Mouse (Mus musculus): ENCODE measurements around the gene Gramd4. TPM values are rescaled to one million over a fixed set of nuclear protein-coding genes. Genes with fewer than 3 reads are reported as not detected.

Gene Gramd4
- total and polyA plus RNA-seq, 3 experiments = 10.5 to 19.5 (median 13.8) TPM

DNA sequence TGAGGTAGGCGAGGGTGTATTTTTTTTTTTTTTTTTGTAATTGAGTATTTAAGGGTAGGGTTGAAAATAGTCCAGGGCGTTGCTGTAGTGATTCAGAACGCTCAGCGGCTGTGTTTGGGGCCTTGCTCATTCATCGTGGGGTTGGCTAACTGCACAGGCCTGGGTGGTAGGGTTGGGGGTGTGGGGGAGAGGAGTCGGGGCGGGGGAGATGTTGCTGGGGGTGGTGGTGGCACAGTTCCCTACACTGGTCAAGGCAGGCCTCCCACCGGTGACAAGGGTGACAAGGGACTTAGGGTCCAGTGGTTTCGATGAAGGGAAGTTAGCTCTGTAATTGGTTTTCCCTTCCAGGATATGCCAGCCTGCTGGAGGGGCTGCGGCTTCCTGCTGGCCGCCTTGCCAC lies 12.9 kb downstream of the Gramd4 start:
- DNase-seq = no peak

DNA sequence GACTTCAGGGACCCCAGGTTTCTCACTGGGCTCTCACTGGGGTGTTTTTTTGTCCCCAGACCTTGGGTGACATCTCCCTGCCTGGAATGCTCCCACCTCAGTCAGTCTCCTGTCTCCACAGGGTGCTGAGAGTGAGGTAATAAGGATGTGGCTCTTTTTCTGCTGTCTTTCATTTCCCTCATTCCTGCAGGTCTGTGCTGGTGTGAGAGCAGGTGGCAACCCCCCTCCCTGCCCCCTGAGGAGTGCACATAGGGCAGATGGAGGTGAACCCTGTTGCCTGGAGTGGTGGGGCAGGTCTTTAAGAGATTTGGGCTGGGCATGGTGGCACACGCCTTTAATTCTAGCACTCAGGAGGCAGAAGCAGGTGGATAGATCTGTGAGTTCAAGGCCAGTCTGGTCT lies 13.7 kb downstream of the Gramd4 start:
- no peak for DNase-seq

DNA sequence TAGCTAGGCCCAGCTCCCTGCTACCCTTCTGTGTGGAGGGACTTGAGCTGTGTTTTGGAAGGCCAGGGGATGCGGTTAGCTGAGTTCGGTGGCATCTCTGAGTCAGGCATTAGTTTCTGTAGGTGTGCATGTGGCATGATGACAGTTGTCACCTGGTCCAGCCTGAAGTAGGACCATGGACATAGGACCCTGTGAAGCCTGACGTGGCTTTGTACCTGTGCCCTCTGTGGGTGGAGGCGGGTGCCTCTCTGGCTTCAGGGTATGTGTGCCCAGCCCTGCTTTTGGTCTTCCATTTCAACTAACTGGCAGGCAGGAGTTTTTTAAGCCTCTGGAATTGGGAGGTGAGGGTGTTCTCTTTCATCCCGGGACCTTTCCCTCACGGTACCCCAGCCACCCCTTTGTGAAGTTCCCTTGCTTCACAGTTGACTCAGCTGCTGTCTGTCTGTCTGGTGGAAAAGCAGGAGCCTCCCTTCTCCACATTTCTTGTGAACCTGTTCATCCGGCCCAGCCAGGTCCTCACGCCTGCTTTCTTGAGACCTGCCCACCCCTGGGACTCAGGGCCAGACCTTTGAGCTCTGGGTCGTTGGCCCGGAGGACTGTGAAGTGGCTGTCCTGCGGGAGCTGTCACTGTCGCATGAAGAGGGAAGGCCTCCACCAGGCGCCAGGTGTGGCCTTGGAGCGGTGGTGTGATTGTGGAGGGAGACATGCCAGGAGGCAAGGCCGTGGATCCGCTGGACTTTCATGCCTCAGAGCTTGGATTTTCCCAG lies 16.9 kb downstream of the Gramd4 start:
- DNase-seq = peak; percentile 54

DNA sequence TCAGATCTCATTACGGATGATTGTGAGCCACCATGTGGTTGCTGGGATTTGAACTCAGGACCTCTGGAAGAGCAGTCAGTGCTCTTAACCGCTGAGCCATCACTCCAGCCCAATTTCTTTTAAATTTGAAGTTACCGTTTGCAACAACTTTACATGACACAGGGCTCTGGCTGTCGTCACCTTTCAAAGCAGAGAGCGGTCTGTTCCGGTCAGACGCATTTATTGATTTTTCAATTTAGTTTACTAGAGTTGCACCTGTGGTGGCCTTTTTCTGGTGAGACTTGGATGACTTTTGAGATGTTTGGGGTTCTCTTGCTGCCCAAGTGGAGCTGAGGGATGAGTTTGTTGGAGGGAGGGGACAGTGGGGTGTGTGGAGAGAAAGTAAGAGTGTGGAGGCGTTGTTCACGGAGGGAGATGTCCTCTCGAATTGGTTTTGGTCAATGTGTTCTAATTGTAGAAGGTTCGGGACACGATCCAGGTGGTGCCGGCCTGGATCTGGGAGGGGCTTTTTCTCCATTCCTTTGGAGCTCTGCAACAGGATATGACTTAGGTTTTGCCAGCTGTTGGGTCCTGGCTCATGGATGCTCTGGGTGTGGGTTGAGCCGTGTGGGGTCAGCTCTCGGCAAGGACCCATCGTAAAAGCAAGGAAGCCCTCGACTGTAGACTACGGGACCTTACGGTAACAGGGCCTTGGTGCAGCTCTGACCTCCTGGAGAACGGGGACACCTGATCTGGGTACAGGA lies 18.0 kb downstream of the Gramd4 start:
- no peak for DNase-seq

DNA sequence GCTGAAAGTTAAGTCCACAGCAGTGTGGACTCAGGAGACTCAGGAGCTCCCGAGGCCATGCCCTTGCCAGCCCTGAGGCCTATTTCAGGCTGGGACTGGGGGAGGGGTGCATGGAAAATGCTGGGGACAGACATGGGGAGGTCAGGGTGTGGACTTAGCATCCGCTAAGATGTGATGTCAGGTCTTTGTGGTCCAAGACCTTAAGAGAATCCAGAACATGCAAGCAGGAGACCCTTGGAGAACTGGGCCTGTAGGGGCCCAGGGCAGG lies 18.5 kb downstream of the Gramd4 start:
- DNase-seq = no peak

DNA sequence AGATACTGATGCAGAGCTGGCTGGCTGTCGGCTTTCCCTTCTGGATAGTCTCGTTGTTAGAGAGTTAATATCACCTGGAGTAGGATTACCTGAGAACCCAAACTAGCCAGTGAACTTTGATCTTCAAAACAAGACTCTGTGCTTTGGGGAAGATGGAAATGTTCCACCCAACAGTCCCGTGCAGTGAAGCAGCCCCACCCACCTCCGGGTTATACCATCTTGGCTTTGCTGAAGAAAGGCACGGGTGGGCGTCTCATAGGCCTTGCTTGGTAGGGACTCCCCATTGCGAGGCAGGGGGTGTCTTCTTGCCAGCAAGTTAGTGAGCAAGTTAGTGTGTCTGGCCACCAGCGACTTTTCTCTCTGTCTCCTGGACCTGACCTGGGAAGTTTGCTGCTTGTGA lies 18.9 kb downstream of the Gramd4 start:
- no peak for DNase-seq

DNA sequence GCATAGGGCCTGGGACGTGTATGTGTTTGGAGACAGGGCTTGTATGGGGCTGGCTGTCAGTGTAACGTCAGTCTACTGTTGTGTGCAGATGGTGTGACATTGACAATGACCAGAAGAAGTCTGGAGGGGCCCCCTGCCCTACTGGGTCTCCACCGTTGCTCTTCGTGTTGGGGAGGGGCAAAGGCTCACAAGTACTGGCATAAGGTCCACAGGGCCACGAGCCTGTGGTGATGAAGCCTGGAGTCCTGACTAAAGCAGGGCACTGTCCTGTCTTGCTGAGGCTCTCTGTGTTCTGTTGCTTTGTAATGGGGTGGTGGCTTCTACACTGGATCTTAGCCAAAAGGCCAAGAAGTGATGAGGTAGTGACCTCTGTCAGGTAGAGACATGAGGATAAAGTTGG lies 20.4 kb downstream of the Gramd4 start:
- no peak for DNase-seq

DNA sequence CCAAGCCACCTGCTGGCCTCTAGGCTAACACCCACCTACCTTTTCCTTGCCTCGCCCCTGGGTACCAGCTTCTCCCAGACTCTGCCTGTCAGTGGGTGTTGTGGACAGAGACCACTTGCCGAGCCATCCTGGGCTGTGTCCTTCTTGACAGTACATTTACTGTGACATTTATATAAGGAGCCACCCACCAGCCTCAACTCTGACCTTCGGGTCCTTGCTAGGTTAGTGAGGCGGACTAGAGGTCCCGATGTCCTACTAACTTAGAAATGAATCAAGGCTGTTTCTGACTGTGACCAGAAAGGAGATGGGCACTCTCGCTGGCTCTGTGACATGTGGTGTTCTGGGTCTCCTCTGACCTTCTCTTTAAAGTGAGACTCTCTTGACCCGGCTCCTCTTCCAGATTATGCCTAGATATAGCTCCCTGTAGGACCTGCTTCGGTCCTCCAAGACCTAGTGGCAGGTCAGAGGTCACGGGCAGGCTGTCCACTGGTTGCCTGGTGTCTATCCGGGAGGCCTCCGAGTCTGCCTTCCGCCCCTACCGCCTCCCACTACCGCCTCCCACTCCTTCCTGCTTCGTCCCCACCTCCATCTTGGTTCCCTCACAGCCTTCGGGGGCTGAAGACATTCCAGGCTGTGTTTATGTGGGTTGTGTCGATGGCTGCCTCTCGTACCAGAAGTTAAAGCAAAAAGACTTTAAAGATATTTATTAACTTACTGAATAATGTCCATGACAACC lies 21.2 kb downstream of the Gramd4 start:
- peak; percentile 37 for DNase-seq

DNA sequence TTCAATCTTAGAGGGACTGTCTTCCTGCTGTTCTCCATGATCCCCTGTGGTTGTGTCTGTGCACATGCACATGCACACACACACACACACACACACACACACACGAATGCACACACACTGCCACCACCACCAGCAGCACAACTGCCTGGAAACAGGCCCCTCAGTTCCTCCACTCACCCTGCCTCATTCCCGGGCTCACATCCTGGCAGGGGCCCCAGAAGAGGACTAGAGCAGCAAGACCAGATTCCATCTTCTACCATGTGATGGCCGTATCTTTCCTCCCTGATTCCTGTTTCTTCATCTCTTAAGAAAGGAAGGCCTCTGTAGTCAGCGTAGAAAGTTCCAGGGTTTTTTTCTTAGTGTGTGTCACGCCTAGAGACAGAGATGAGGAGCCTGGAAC lies 22.0 kb downstream of the Gramd4 start:
- DNase-seq = no peak

DNA sequence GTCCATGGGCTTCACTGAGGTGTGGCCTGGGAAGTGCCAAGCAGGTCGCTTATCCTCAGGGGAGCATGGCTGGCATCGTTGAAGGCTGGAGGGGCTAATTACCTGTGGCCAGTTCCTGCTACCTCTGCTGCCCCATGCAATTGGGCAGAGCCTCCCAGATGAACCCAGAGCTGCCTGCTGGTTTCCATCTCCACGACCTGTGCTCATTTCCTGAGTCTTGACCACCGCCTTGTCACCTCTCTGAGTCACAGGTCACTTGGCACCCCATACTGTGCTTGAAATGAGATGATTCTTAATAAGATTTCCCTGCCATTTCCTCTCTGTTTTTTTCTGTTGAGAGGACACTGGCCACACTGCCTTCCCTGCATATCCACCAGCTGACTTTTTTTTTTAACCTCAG lies 22.4 kb downstream of the Gramd4 start:
- DNase-seq = peak; percentile 70

DNA sequence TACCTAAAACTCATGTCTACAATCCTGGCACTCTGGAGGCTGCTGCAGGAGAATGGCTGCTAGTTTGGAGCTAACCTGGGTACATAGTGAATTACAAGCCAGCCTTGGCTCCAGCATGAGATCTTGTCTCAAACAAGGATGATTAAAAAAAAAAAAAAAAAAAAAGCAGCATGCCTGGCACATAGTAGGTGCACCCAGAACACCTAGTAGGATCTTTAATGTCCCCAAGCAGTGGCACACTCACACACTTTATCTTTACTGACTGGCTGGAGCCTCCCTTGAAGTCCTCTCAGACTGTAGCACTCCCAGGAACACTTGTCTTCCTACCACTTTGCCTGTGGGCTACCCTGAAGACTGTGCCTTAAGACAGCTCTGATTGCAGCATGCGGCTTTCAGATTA lies 22.9 kb downstream of the Gramd4 start:
- DNase-seq = no peak

DNA sequence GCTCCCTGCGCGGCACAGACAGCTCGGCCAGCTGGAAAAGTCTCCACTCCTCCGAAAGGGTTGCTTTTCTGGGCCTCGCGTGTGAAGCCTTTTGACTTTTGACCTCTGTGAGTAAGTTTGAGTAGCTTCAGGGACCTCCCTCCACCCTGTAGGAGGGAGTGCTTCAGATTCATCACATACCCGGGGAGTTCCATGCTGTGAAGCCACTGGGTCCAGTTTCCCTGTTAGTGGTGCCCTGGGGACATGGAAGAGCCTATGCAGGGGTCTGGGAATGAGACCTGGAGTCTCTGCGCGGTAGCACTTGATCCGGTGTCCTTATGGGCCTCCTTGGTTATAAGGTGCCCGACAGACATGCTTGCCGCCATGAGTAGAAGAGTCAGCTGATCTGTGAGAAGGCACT lies 24.2 kb downstream of the Gramd4 start:
- DNase-seq = no peak

DNA sequence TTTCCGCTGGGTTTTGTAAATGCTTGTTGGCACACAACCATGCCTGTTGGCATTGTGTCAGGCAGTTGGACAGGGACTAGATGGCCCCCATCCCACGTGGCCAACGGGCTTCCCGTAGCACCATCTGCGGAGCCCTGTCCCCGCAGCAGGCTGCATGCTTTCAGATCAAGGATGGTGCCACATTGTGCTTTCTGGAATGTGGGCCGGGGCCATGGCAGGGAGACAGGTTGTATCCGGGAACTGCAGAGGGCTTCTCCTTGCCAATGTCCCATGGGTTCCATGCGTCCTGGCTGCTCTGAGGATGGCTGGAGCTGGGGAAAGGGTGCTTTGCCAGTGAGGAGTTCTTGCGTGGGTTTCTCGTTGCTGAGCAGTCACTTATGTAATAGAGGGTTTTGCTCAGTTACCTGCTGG lies 25.1 kb downstream of the Gramd4 start:
- DNase-seq = no peak

DNA sequence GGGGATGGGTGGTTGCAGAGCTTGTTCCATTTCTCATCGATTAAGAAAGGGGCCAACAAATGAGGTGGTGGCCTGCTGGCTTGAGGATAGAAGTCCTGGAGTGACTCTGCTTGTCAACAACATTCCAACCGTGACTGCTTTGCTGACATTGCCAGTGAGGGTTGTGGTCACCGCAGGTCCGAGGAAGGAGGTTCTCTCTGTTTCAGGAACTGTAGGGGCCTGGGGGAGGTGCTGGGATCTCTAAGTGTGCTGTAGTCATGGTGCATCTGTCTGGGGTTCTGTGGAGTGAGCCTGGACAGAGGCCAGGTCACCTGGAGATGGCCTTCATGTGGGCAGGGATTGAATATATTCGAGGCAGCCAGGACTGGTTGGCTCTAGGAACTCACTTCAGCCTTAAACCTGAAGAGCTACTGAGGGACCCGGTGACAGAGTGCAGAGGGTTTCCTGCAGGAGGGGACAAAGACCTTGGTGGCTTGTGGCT lies 25.8 kb downstream of the Gramd4 start:
- DNase-seq = no peak

DNA sequence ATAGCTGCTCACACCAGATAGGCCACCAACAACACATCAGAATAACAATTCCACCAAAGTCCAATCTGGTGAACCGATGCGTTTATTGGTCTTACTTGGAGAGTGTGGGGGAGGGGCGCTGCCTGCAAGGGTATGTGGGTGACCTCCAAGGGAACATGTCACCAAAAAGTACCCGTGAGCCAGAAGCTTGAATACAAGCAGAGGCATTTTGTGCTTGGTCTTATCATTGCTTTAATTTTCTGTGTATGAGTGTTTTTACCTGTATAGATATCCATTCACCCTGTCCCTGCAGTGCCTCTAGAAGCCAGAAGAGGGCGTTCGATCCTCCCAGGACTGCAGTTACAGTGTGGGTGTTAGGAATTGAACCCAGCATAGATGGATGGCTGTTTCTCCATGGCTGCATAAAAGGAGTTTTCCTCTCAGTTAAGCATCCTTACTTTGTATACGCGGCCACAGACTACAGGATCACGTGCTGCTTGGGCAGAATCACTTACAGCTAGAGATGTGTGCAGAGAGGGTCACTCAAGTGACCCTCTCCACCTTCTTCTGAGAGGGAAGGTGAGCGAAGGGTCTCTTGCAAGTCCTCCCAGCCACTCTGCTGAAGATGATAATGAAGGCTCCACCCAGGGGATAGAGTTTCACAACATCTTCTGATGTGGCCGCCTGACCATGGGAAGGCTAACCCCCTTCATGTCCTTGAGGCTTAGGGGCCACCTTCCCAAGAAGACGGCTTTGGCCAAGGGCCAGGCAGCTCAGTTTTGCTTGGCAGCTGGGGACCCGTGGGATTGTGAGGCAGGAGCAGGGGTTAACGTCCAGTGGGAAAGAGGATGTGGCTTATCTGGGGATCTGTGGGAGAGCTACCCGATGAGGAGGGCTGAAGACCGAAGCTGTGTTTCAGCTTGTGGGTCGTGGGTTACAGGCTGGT lies 28.1 kb downstream of the Gramd4 start:
- peak; percentile 79 for DNase-seq

DNA sequence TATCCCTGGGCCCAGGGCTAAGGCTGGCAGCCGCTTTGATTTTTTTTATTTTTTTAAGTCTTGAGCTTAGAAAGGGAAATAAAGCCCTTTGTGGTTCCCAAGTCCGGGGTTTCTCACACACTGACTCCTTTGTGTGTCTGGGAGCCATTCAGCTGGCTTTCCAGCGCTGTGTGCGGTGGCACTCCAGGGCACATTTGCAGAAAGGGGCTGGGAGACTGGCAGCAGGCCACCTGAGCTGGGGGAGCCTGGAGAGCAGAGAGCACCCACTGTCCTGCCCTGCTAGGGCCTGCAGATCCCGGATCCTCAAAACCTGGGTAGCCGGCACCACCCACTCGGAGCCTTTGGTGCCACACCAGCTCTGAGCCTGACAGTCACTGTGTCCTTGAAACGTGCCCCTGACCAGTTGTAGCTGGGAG lies 28.8 kb downstream of the Gramd4 start:
- peak; percentile 68 for DNase-seq

DNA sequence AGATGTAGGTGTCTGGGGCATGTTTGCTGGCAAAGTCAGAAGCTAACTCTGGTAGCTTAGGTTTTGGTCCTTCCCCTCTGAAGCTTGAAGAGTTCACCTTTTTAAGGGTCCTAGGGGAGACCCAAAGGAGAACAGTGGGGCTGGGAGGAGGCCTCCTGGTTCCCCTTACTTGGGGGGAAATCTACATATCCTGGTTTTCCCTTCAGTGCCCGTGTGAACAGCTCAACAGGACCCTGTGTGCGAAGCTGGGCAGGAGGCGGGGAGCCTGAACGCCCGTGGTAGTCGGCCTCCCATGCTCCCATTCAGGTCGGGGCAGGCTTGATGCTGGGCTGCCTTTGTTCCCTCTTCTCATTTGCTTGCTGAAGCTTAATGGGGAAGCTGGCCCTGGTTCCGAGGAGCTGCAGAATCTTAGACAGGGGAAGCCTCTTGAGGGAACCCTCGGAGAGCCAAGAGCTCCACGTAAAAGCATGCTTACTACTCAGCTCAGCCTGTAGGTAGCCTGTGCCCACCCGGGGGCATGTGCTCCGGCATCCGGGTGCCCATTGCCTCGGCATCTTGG lies 30.2 kb downstream of the Gramd4 start:
- DNase-seq = no peak

DNA sequence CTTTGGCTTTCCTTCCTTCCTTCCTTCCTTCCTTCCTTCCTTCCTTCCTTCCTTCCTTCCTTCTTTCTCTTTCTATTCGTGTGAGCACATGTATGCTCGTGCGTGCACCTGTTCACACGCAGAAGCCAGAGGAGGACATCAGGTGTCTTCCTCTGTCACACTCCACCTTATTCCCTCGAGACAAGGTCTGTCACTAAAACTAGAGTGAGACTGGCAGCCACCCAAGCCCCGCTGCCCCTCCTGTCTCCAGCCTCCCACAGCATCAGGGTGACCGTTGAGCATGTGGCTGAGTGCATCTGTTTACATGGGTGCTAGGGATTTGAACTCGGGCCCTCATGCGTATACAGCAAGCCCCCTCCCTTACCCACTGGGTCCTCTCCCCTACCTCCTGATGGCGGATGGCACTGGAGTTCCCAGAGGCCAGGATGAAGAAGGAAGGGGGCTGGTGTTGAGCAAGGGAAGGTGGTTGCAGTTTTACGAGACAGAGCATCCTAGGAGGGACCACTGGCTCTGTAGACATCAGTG lies 30.8 kb downstream of the Gramd4 start:
- no peak for DNase-seq

DNA sequence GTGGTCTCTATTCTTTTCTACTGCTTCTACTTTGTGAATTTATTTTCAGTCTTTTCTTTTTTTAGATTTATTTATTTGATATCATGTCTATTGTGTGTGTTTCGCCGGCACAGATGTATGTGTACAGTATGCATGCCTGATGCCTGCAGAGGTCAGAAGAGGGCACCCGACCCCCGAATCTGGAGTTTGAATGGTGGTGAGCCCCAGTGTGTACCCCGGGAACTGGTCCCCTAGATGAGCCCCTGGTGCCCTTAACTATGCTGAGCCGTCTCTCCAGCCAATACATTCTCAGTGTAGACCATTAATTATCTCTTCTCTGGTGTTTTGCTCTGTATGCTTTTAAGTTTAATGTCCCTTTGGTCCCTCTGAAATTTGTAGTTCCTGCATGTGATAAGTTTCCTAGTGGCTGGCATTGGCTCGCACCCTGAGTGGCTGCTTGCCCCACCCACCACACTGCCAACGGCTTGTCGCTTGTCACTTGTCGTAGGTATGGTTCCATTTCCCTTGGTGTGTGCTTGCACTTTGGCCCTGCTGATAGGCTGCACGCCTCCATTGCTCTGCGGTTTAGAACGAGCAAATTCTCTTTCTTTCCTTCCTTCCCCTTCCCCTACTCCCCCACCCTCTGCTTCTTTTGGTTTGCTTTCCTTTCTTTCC lies 31.7 kb downstream of the Gramd4 start:
- DNase-seq = no peak

DNA sequence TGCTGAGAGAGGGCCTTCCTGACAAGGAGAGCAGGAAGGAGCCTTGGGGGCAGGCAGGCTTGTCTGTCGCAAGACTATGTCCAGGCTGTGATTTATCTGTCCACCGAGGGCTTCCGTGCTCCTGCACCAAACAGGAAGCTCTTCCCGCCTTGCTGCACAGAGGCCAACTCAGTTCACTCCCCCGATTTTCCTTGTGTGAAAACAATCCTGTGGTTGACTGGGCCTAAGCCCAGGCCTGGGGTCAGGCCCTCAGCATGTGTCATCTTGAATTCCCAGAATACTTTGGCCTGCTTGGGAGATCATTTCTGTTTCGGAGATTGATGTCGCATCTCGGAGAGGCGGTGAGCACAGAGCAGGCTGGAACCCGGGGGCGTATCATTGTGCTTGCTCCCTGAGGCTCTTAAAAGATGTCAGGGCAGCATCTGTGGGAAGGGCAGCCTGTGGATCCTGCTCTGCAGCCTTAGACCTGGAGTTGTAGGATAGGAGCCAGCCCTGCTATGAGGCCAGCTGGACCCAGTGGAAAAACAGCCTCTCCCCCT lies 32.6 kb downstream of the Gramd4 start:
- peak; percentile 86 for DNase-seq

DNA sequence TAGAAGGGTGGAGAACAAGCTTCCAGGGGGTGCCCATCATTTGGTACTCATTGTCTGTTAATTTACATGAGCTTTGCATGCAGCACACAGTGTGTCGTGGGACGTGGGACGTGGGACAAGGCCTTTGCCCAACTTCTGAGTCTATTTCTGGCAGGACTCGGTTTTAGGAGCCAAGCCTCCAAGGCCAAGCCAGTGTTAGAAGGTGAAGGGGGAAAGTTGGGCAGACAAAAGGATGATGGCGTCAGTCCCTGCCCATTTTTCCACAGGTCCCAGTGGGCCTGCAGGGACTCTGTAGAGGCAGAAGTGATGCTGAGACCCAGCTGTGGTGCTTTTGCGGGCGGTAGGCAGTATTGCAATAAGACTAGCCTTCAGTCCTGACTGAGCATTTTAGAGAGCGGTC lies 33.1 kb downstream of the Gramd4 start:
- DNase-seq = peak; percentile 24

All from adrenal gland, adult 2 months (tissue).